Mouse (Mus musculus) right cerebral cortex, postnatal 4 days (tissue): ENCODE measurements at regions not wholly inside any gene's neighbourhood (a gene's known extent, or its start where the extent isn't known, plus 50 kb on each side); places are given as distances from the start of the nearest gene placed in this dataset.
"Not testable (repeated sequence)": the region's sequence is repeated elsewhere in the genome, so short reads cannot be mapped to it uniquely, and the experiment has no call there.

ENCODE experiments used
- DNase-seq: peaks from one replicate; pipeline ENCODE4 v3.0.0-alpha.2; 2022

DNA sequence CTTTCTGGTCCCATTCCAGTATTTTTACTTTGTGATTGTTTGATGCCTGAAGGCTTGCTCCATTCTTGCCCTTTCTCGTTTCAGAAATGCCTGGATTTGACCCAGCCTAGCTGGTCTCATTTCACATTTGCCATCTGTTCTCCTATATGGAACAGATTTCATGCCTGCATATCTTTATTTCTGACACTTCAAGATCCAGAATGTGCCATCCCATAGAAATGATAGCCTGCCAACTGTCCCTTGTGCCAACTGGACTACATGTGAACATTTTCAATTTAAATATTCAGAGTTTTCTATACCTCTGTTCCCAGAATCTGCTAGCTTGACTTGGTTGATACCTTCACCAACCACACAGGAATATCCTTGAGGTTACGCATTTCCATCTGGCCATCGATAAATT lies 669.0 kb downstream of the Fscb start:
- DNase-seq, result peak; percentile 32

DNA sequence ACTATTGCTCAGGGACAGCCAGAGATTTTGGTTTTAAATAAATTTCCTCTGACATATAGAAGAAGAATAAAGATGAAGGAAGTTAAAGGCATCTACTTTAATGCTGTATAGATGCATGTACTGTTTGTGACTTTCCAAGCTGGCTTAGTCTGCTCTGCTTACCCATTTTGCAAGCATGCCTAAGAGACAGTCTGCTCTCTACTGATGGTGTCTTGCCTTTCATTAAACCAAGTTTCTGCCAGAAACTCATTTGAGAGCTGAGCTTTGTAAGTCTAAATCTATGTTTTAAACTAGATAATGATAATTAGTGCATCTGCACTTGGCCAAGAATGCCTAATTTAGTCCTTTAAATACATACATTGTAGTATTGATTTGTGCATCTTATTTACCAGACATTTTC lies 670.5 kb downstream of the Fscb start:
- DNase-seq, result no peak

- DNase-seq, result no peak
Measured at GRCm38 (mm10) chr12:63791667-63792066, 682.8 kb downstream of the Fscb start.

DNA sequence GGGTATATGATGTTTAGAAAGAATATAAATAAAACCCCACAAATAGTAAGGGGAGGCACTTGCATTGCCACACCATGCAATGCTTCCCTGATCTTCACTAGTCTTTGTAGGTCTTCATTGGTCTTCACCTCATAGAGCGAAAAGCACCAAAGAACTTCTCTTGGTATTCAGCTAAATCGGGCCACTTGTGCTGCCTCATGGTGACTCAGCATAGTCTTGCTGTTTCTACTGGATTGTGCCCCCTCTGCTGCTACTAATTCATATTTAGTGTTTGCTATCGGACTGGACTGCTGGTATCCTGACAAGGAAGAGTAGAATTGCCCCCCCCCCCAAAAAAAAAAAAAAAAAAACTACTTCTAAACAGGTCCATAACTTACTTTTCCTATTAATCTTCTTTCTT lies 696.6 kb downstream of the Fscb start:
- DNase-seq, result no peak

DNA sequence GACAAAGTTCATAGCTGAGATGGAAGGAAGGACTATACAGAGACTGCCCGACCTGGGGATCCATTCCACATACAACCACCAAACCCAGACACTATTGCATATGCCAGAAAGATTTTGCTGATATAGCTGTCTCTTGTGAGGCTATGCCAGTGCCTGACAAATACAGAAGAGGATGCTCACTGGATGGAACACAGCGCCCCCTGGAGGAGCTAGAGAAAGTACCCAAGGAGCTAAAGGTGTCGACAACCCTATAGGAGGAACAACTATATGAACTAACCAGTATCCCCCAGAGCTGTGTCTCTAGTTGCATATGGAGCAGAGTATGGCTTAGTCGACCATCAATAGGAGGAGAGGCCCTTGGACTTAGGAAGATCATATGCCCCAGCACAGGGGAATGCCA lies 713.4 kb downstream of the Fscb start:
- DNase-seq, result not testable (repeated sequence)
